Mouse (Mus musculus) hindbrain, embryonic 11.5 days (tissue): ENCODE data around the gene Ssh2. TPM values are rescaled to one million over a fixed set of nuclear protein-coding genes. Genes with fewer than 3 reads are reported as not detected.

Source experiments
- ATAC-seq: fragments of 200-750 bp; cut with Nextera tagmentation; 2 replicates; pipeline ENCODE4 v1.8.0; 2017; ENCODE audit warnings: mild to moderate bottlenecking, moderate TSS enrichment, moderate library complexity; ENCODE audit not compliant: low FRiP score
- DNase-seq: peaks from one replicate; pipeline ENCODE4 v3.0.0-alpha.2; 2015; ENCODE audit warnings: low spot score
- H3K27ac ChIP-seq: fragments of 300-500 bp; sonication (generic); 2 replicates; pipeline ENCODE4 v1.5.1; 2014; ENCODE audit warnings: mild to moderate bottlenecking, low read depth, low read length
- H3K27me3 ChIP-seq: fragments of 300-500 bp; sonication (generic); 2 replicates; pipeline ENCODE4 v1.6.1; 2014; ENCODE audit warnings: mild to moderate bottlenecking, low read length, moderate library complexity, mixed read lengths; ENCODE audit not compliant: control insufficient read depth, insufficient read depth
- H3K36me3 ChIP-seq: fragments of 300-500 bp; sonication (generic); 2 replicates; pipeline ENCODE4 v1.6.1; 2014; ENCODE audit warnings: mild to moderate bottlenecking, low read length, moderate library complexity, mixed read lengths; ENCODE audit not compliant: control insufficient read depth, insufficient read depth
- H3K4me1 ChIP-seq: fragments of 300-500 bp; sonication (generic); replicated peaks from 2 replicates; pipeline ENCODE4 v1.6.1; 2014; ENCODE audit warnings: low read length, mixed read lengths; ENCODE audit not compliant: control insufficient read depth, insufficient read depth
- H3K4me2 ChIP-seq: fragments of 300-500 bp; sonication (generic); replicated peaks from 2 replicates; pipeline ENCODE4 v1.6.1; 2014; ENCODE audit warnings: mild to moderate bottlenecking, low read depth, low read length
- H3K4me3 ChIP-seq: fragments of 300-500 bp; sonication (generic); 2 replicates; pipeline ENCODE4 v1.5.1; 2014; ENCODE audit warnings: low read depth, low read length
- H3K9ac ChIP-seq: fragments of 300-500 bp; sonication (generic); 2 replicates; pipeline ENCODE4 v1.6.1; 2014; ENCODE audit warnings: low read depth, low read length
- H3K9me3 ChIP-seq: fragments of 300-500 bp; sonication (generic); 2 replicates; pipeline ENCODE4 v1.6.1; 2016; ENCODE audit warnings: low read length; ENCODE audit not compliant: control insufficient read depth
- WGBS: fragments of 180-500 bp; shearing (Covaris S2); extraction: QIAGEN DNeasy Blood & Tissue Kit; methylation state at CpG from one replicate; pipeline ENCODE4 v1.1.7; 2014; 5-methylcytosine and 5-hydroxymethylcytosine counted together
- polyA plus RNA-seq: library from polyadenylated mRNA; unstranded; fragments of >200 nt; fragmentation: Nextera tagmentation; extraction: Ambion mirVana; gene quantifications from 2 replicates; pipeline ENCODE4 v1.2.1, GENCODE M21; 2014

Gene Ssh2
- polyA plus RNA-seq, 1 experiment from 2014 or later, result 17.4 TPM

- no peak overlapping the region for H3K4me3 ChIP-seq
- DNase-seq, result no peak
- H3K27ac ChIP-seq, result no peak overlapping the region
- H3K4me1 ChIP-seq, result peaks cover 5% of the 10 kb centered on the region
- H3K36me3 ChIP-seq, result peaks cover 15% of the 10 kb centered on the region; the same call in 1 of the 2 replicates
- H3K9me3 ChIP-seq, result no peaks in the 10 kb centered on the region
- 85% methylated on average over 17 of the region's 17 CpGs for WGBS
- no peak for ATAC-seq
- H3K4me2 ChIP-seq, result no peak overlapping the region
- H3K9ac ChIP-seq, result no peak overlapping the region
- H3K27me3 ChIP-seq, result no peaks in the 10 kb centered on the region
Observed at GRCm38 (mm10) chr11:77500361-77501325, 284.6 kb downstream of the Ssh2 start.

GRCm38 (mm10) chr11:77501392-77501791 lies 285.3 kb downstream of the Ssh2 start:
- Histone ChIP-seq H3K27ac (no peak overlapping the region), H3K4me2 (no peak overlapping the region), H3K27me3 (no peaks in the 10 kb centered on the region), H3K36me3 (peaks cover 16% of the 10 kb centered on the region; the same call in 1 of the 2 replicates), H3K4me1 (peaks cover 5% of the 10 kb centered on the region), H3K4me3 (no peak overlapping the region), H3K9ac (no peak overlapping the region), H3K9me3 (no peaks in the 10 kb centered on the region)
- no peak for ATAC-seq
- WGBS, result 28% methylated on average over 5 of the region's 5 CpGs
- DNase-seq, result peak; percentile 81

- ATAC-seq (no peak), DNase-seq (no peak)
- Histone ChIP-seq H3K4me2 (no peak overlapping the region), H3K27ac (no peak overlapping the region), H3K9ac (no peak overlapping the region), H3K4me3 (no peak overlapping the region), H3K9me3 (no peaks in the 10 kb centered on the region), H3K27me3 (no peaks in the 10 kb centered on the region), H3K4me1 (peaks cover 4% of the 10 kb centered on the region; the same call in 1 of the 2 replicates), H3K36me3 (peaks cover 16% of the 10 kb centered on the region)
- WGBS, result 96% methylated on average over 4 of the region's 4 CpGs
Observed at GRCm38 (mm10) chr11:77501971-77502370, 285.9 kb downstream of the Ssh2 start.

- no peak for DNase-seq
- Histone ChIP-seq H3K9me3 (no peaks in the 10 kb centered on the region), H3K4me2 (no peak overlapping the region), H3K27me3 (no peaks in the 10 kb centered on the region), H3K27ac (no peak overlapping the region), H3K4me1 (no peaks in the 10 kb centered on the region; the same call in 1 of the 2 replicates), H3K36me3 (peaks cover 16% of the 10 kb centered on the region), H3K4me3 (no peak overlapping the region), H3K9ac (no peak overlapping the region)
- ATAC-seq, result no peak
- WGBS, result 85% methylated on average over 6 of the region's 6 CpGs
Observed at GRCm38 (mm10) chr11:77502481-77502880, 286.4 kb downstream of the Ssh2 start.

GRCm38 (mm10) chr11:77503511-77503910 lies 287.4 kb downstream of the Ssh2 start:
- no peak overlapping the region for H3K9ac ChIP-seq
- DNase-seq (no peak), ATAC-seq (no peak)
- H3K4me2 ChIP-seq, result no peak overlapping the region
- H3K27ac ChIP-seq, result no peak overlapping the region
- 81% methylated on average over 3 of the region's 3 CpGs for WGBS
- H3K27me3 ChIP-seq, result no peaks in the 10 kb centered on the region
- no peak overlapping the region for H3K4me3 ChIP-seq
- no peaks in the 10 kb centered on the region for H3K9me3 ChIP-seq
- no peaks in the 10 kb centered on the region; the same call in 1 of the 2 replicates for H3K4me1 ChIP-seq
- peaks cover 16% of the 10 kb centered on the region for H3K36me3 ChIP-seq

GRCm38 (mm10) chr11:77504377-77504776 lies 288.3 kb downstream of the Ssh2 start:
- ATAC-seq (no peak), DNase-seq (no peak)
- 97% methylated on average over 19 of the region's 19 CpGs for WGBS
- no peak overlapping the region for H3K9ac ChIP-seq
- H3K27me3 ChIP-seq, result no peaks in the 10 kb centered on the region
- H3K27ac ChIP-seq, result no peak overlapping the region
- no peaks in the 10 kb centered on the region for H3K9me3 ChIP-seq
- H3K4me2 ChIP-seq, result no peak overlapping the region
- H3K4me3 ChIP-seq, result no peak overlapping the region
- H3K4me1 ChIP-seq, result no peaks in the 10 kb centered on the region; the same call in 1 of the 2 replicates
- peaks cover 16% of the 10 kb centered on the region for H3K36me3 ChIP-seq

GRCm38 (mm10) chr11:77505291-77505980 lies 289.3 kb downstream of the Ssh2 start:
- H3K9ac ChIP-seq, result no peak overlapping the region
- H3K9me3 ChIP-seq, result no peaks in the 10 kb centered on the region
- H3K4me3 ChIP-seq, result no peak overlapping the region
- no peak overlapping the region for H3K4me2 ChIP-seq
- H3K4me1 ChIP-seq, result no peaks in the 10 kb centered on the region; the same call in 1 of the 2 replicates
- H3K27me3 ChIP-seq, result no peaks in the 10 kb centered on the region
- peaks cover 16% of the 10 kb centered on the region for H3K36me3 ChIP-seq
- H3K27ac ChIP-seq, result no peak overlapping the region
- 94% methylated on average over 22 of the region's 22 CpGs for WGBS
- DNase-seq (no peak), ATAC-seq (no peak)

- ATAC-seq, result no peak
- no peak overlapping the region for H3K27ac ChIP-seq
- 80% methylated on average over 14 of the region's 14 CpGs for WGBS
- no peak overlapping the region for H3K4me2 ChIP-seq
- H3K4me1 ChIP-seq, result no peaks in the 10 kb centered on the region; the same call in 1 of the 2 replicates
- no peak overlapping the region for H3K9ac ChIP-seq
- no peak overlapping the region for H3K4me3 ChIP-seq
- no peaks in the 10 kb centered on the region for H3K9me3 ChIP-seq
- peaks cover 16% of the 10 kb centered on the region for H3K36me3 ChIP-seq
- H3K27me3 ChIP-seq, result no peaks in the 10 kb centered on the region
- no peak for DNase-seq
Observed at GRCm38 (mm10) chr11:77506273-77506672, 290.2 kb downstream of the Ssh2 start.
